Mouse (Mus musculus) liver, embryonic 14.5 days (tissue): Measurements from ENCODE around the gene Rab25.

Experiments used
- CTCF ChIP-seq: IDR thresholded peaks from 2 replicates; pipeline ENCODE4 v1.5.1; 2016; ENCODE audit warnings: antibody characterized with exemption, low read depth, control low read depth
- EP300 ChIP-seq: IDR thresholded peaks from 2 replicates; pipeline ENCODE4 v1.6.1; 2016; ENCODE audit warnings: antibody characterized with exemption, low read depth

DNA sequence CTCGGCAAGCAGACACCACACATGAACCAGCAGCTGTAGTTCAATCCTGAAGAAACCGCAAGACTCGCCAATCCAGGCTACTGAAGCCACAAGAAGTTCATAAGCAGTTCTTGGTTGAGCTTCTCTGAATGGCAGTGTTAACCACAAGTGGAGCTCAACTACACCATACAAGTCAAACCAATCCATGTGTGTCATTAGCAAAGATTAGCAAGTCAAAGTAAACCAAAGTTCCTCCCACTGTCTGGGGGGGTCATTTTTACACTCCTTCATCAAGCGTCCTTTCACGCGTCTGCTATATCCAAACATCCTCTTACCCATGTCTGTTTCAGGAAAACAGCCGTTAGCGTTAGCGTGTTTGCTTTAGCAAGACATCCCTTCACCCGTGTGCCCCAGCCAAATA, 22.2 kb upstream of the Rab25 start:
- TF ChIP-seq CTCF (no peak), EP300 (no peak)
